9 mouse cellular contexts compared by ENCODE assay signal in the genomic region with DNA sequence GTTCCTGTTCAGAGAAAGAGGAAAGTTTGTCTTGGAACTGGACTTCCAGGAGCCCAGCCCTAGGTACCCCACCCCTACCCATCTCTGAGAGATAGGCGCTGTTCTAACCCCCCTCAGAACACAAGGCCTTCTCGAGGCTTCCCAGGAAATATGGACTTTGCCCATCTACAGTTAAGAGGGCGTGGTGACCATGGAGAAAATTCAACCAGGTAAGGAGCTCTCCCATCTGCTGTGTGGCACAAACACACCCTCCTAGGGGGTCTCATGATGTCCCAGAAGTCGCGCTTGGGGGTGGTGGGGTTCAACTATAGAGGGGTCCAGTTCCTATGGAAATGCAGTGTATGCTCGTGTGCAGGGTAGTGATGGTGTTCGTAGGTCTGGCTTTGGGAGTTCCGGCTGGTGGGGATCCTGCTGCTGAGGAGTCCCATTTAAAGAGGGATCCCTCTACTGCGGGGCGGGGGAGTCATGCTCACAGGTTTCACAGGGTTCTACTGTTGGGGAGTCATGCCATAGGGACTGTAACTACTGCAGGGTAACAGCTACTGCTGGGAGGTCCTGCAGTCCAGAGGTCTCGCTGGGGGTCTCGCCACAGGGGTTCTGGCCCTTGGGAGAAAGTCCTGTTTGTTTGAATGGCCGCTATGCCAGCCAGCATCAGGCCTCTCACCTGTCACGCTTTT. TPM values are rescaled to one million over a fixed set of nuclear protein-coding genes. Genes with fewer than 3 reads are reported as not detected.
DNase-seq lines count a peak whose midpoint lies in the region; ATAC-seq and TF ChIP-seq lines count a peak whose summit lies in the region.
"Had no signal": no experiment of that assay in that cellular context is flagged by ENCODE, and none has a peak within 500 bp of the region (broad histone marks: within the 10 kb centered on the region; RNA-seq: fewer than 3 reads in every experiment).

No protein-coding gene starts in this region.

- peaks cover 10% of the 10 kb centered on the region; the same call in 1 of the 2 replicates for H3K36me3 ChIP-seq in ES-E14 (ENCODE audit: control insufficient read depth, insufficient read depth, low read length, poor library complexity, severe bottlenecking)
- H3K36me3 ChIP-seq in hindbrain, embryonic 16.5 days (ENCODE audit: control insufficient read depth, insufficient read depth, low read length): no peaks in the 10 kb centered on the region
- H3K36me3 ChIP-seq in liver, embryonic 16.5 days (ENCODE audit: control insufficient read depth, insufficient read depth): no peaks in the 10 kb centered on the region

- H3K9me3 ChIP-seq in ES-E14 (ENCODE audit: control insufficient read depth, insufficient read depth, low read depth, low read length): no peaks in the 10 kb centered on the region
- H3K9me3 ChIP-seq in hindbrain, embryonic 16.5 days (ENCODE audit: control insufficient read depth, low read length): no peaks in the 10 kb centered on the region
- H3K9me3 ChIP-seq in liver, embryonic 16.5 days (replicated peaks; ENCODE audit: control insufficient read depth, low read length): no peaks in the 10 kb centered on the region

- no peak overlapping the region for H3K27ac ChIP-seq in ES-E14 (ENCODE audit: insufficient read depth, low read depth, low read length, poor library complexity, severe bottlenecking)
- no peak overlapping the region for H3K27ac ChIP-seq in hindbrain, embryonic 16.5 days (ENCODE audit: low read depth, low read length)
- H3K27ac ChIP-seq in liver, embryonic 16.5 days (ENCODE audit: low read length): no peak overlapping the region

- peak overlapping the region; percentile 68 for H3K4me2 ChIP-seq in hindbrain, embryonic 16.5 days (ENCODE audit: low read length)
- peak overlapping the region; percentile 94 for H3K4me2 ChIP-seq in liver, embryonic 16.5 days (ENCODE audit: low read depth, low read length)

- H3K27me3 ChIP-seq in hindbrain, embryonic 16.5 days (replicated peaks; ENCODE audit: control insufficient read depth, insufficient read depth, low read length): peaks cover 16% of the 10 kb centered on the region
- peaks cover 3% of the 10 kb centered on the region; the same call in 1 of the 2 replicates for H3K27me3 ChIP-seq in liver, embryonic 16.5 days (ENCODE audit: control insufficient read depth, insufficient read depth, low read depth, low read length)

- ATAC-seq in hindbrain, embryonic 16.5 days: no peak
- no peak for ATAC-seq in liver, embryonic 16.5 days (ENCODE audit: low read depth)
- ATAC-seq in CD4-positive, CD25-positive, alpha-beta regulatory T cell, adult 4 months: no peak

- in situ Hi-C loops in ES-E14 (cut with MboI; ENCODE audit: low sequenced_read_pairs in 2 of 2, unreplicated experiment in 2 of 2): no loop called here

- peak; percentile 15 for DNase-seq in embryo, embryonic 11 days
- no peak for DNase-seq in embryo, embryonic 10 days (ENCODE audit: low spot score)
- DNase-seq in ES-E14 (ENCODE audit: low read depth, low spot score): no peak
- DNase-seq in left cerebral cortex, adult 9 months (ENCODE audit: low spot score in 2 of 2): no peak
- DNase-seq in cerebellum, adult 9-11 months: no peak
- DNase-seq: cerebellum, adult 9-10 months had no signal

- WGBS in hindbrain, embryonic 16.5 days: 26% methylated on average over 14 of the region's 14 CpGs
- WGBS in liver, embryonic 16.5 days (ENCODE audit: insufficient replicate concordance): 31% methylated on average over 14 of the region's 14 CpGs

- peak overlapping the region; percentile 2; the same call in 1 of the 2 replicates for H3K9ac ChIP-seq in ES-E14 (ENCODE audit: insufficient read depth, low read depth, low read length, poor library complexity, severe bottlenecking)
- no peak overlapping the region; the same call in 1 of the 2 replicates for H3K9ac ChIP-seq in hindbrain, embryonic 16.5 days (ENCODE audit: low read depth, low read length)
- peak overlapping the region; percentile 87 for H3K9ac ChIP-seq in liver, embryonic 16.5 days (ENCODE audit: low read depth, low read length)

- peak overlapping the region; percentile 98 for H3K4me3 ChIP-seq in ES-E14 (ENCODE audit: insufficient read depth in 1 of 2, low read depth in 1 of 2, low read length in 2 of 2, poor library complexity in 1 of 2, severe bottlenecking in 1 of 2)
- H3K4me3 ChIP-seq in hindbrain, embryonic 16.5 days (ENCODE audit: low read length): peak overlapping the region; percentile 83
- H3K4me3 ChIP-seq in liver, embryonic 16.5 days (ENCODE audit: low read depth, low read length): peak overlapping the region; percentile 86

- peaks cover 7 to 19% of the 10 kb centered on the region in 2 experiments; a peak in 3 of 4 replicates for H3K4me1 ChIP-seq in ES-E14 (ENCODE audit: control insufficient read depth in 2 of 2, insufficient read depth in 2 of 2, low read length in 2 of 2, poor library complexity in 1 of 2)
- peaks cover 10% of the 10 kb centered on the region for H3K4me1 ChIP-seq in hindbrain, embryonic 16.5 days (ENCODE audit: control insufficient read depth, insufficient read depth, low read depth, low read length)
- H3K4me1 ChIP-seq in liver, embryonic 16.5 days (ENCODE audit: control insufficient read depth, low read depth, low read length): peaks cover 26% of the 10 kb centered on the region

TF ChIP-seq in ES-E14, 5 proteins besides CTCF, POLR2A, EP300 and RAD21:
- TF ChIP-seq ZC3H11A (IDR thresholded peaks at IDR 0.05; ENCODE audit: borderline replicate concordance, low read depth, low read length) (no peak), MAFK (IDR thresholded peaks at IDR 0.05; ENCODE audit: insufficient read depth, low read depth, low read length) (no peak), HCFC1 (IDR thresholded peaks at IDR 0.05; ENCODE audit: borderline replicate concordance, insufficient read depth, low read length) (no peak), ZNF384 (IDR thresholded peaks at IDR 0.05; ENCODE audit: low read depth, low read length) (no peak), CHD2 (IDR thresholded peaks at IDR 0.05; ENCODE audit: low read depth, low read length) (no peak)

RNA-seq across cellular contexts. Expression of a gene that starts 0.9 kb away (rescaled TPM):
- total RNA-seq in ES-E14 (2012; rRNA removed): 36.3 and 60.0 TPM in 2 replicates
- 13.2 and 15.2 TPM in 2 replicates for polyA plus RNA-seq in hindbrain, embryonic 16.5 days (2015; fragmentation: Nextera tagmentation; extraction: Ambion mirVana)
- 6.8 and 8.8 TPM in 2 replicates for polyA plus RNA-seq in liver, embryonic 16.5 days (2015; fragmentation: Nextera tagmentation; extraction: Ambion mirVana)
- polyA plus RNA-seq in CD4-positive, CD25-positive, alpha-beta regulatory T cell, adult 4 months (2017; shearing (Covaris generic)): 1 to 10 TPM; 2.8 to 3.2 TPM

RNA-seq across cellular contexts. Expression of a gene that starts 40.6 kb away (rescaled TPM):
- 559 and 680 TPM in 2 replicates for total RNA-seq in ES-E14 (2012; rRNA removed)
- 318 and 342 TPM in 2 replicates for polyA plus RNA-seq in hindbrain, embryonic 16.5 days (2015; fragmentation: Nextera tagmentation; extraction: Ambion mirVana)
- 181 and 197 TPM in 2 replicates for polyA plus RNA-seq in liver, embryonic 16.5 days (2015; fragmentation: Nextera tagmentation; extraction: Ambion mirVana)
- polyA plus RNA-seq in CD4-positive, CD25-positive, alpha-beta regulatory T cell, adult 4 months (2017; shearing (Covaris generic)): 10 to 100 TPM; 12.6 to 25.2 TPM

RNA-seq across cellular contexts. Expression of a gene that starts 54.4 kb away (rescaled TPM):
- total RNA-seq in ES-E14 (2012; rRNA removed): 0.31 and 0.32 TPM in 2 replicates
- polyA plus RNA-seq in hindbrain, embryonic 16.5 days (2015; fragmentation: Nextera tagmentation; extraction: Ambion mirVana): 0.59 and 0.60 TPM in 2 replicates
- polyA plus RNA-seq in liver, embryonic 16.5 days (2015; fragmentation: Nextera tagmentation; extraction: Ambion mirVana): 0.34 and 0.77 TPM in 2 replicates
- polyA plus RNA-seq in CD4-positive, CD25-positive, alpha-beta regulatory T cell, adult 4 months (2017; shearing (Covaris generic)): under 1 TPM in 1 of 2 experiments, not detected in 1; 0.12 TPM
